25 mouse cellular contexts compared by ENCODE assay signal in the genomic region with DNA sequence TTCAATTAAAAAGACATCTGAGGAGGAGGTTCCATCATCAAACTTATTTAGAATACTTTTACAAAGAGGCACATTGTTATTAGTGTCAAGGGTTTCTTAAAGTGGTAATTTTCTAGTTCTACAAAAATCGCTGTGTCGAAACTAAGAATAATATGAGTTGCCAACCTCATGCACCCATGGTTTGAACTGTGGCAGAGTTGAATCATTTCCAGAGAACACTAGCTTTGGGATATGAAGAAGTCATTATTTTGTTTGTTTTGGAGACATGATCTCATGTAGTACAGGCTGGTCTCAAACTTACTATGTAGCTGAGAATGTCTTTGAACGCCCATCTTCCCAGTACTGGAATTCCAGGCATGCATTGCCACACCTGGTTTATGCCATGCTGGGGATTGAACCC.
DNase-seq lines count a peak whose midpoint lies in the region; ATAC-seq and TF ChIP-seq lines count a peak whose summit lies in the region.
"Had no signal": no experiment of that assay in that cellular context is flagged by ENCODE, and none has a peak within 500 bp of the region (broad histone marks: within the 10 kb centered on the region; RNA-seq: fewer than 3 reads in every experiment).

No protein-coding gene starts in this region.

- no peak overlapping the region for H3K9ac ChIP-seq in liver, adult 2 months (ENCODE audit: low read depth, low read length)
- no peak overlapping the region for H3K9ac ChIP-seq in liver, embryonic 12.5 days
- no peak overlapping the region for H3K9ac ChIP-seq in forebrain, embryonic 15.5 days (replicated peaks)
- H3K9ac ChIP-seq: embryonic facial prominence, embryonic 12.5 days; forebrain, embryonic 12.5 days; forebrain, postnatal 0 days had no signal

- no peaks in the 10 kb centered on the region for H3K4me1 ChIP-seq in liver, adult 2 months (ENCODE audit: control insufficient read depth, insufficient read depth, low read length)
- 0 out of 2 replicates have a peak, but pooled peaks cover 6% of the 10 kb centered on the region for H3K4me1 ChIP-seq in liver, embryonic 12.5 days
- no peaks in the 10 kb centered on the region for H3K4me1 ChIP-seq in forebrain, embryonic 15.5 days
- H3K4me1 ChIP-seq: embryonic facial prominence, embryonic 12.5 days; forebrain, embryonic 12.5 days had no signal

- TF ChIP-seq POLR2A in liver, adult 2 months (IDR thresholded peaks at IDR 0.05; ENCODE audit: extremely low read depth, insufficient read depth, low read length), result no peak

- H3K4me2 ChIP-seq in liver, embryonic 12.5 days, result no peak overlapping the region
- H3K4me2 ChIP-seq in forebrain, embryonic 15.5 days (replicated peaks), result no peak overlapping the region
- H3K4me2 ChIP-seq: embryonic facial prominence, embryonic 12.5 days; forebrain, embryonic 12.5 days had no signal

- no peak for ATAC-seq in liver, embryonic 12.5 days
- no peak for ATAC-seq in forebrain, embryonic 15.5 days (replicated peaks)
- ATAC-seq: activated CD4-positive, CD25-positive, alpha-beta regulatory T cell, adult 4 months; CD4-positive, CD25-positive, alpha-beta regulatory T cell, adult 4 months; forebrain, embryonic 14.5 days; forebrain, postnatal 0 days; Patski had no signal

- H3K27ac ChIP-seq in liver, adult 2 months (replicated peaks; ENCODE audit: insufficient read depth, low read depth, low read length), result no peak overlapping the region
- H3K27ac ChIP-seq in liver, embryonic 12.5 days, result no peak overlapping the region
- H3K27ac ChIP-seq in forebrain, embryonic 15.5 days (replicated peaks), result no peak overlapping the region
- H3K27ac ChIP-seq: embryonic facial prominence, embryonic 10.5 days; embryonic facial prominence, embryonic 12.5 days; forebrain, embryonic 10.5 days; forebrain, embryonic 12.5 days had no signal

- H3K27me3 ChIP-seq in liver, adult 2 months (ENCODE audit: control insufficient read depth, insufficient read depth, low read length), result no peaks in the 10 kb centered on the region
- H3K27me3 ChIP-seq in liver, embryonic 12.5 days (replicated peaks), result no peaks in the 10 kb centered on the region
- no peaks in the 10 kb centered on the region for H3K27me3 ChIP-seq in forebrain, embryonic 15.5 days
- H3K27me3 ChIP-seq: CH12.LX; embryonic facial prominence, embryonic 12.5 days; forebrain, embryonic 12.5 days; Patski had no signal

- no peaks in the 10 kb centered on the region; the same call in 1 of the 2 replicates for H3K79me2 ChIP-seq in liver, adult 2 months (ENCODE audit: control insufficient read depth, insufficient read depth, low read length)

- peak; percentile 57 for DNase-seq in liver, adult 2 months (ENCODE audit: extremely low read depth, low read depth, low spot score)
- DNase-seq in fat pad, adult 2 months (ENCODE audit: extremely low read depth, low read depth, low spot score), result peak; percentile 18
- DNase-seq in kidney, adult 8-10 months, result no peak
- DNase-seq: adrenal gland, adult 2 months; adrenal gland, postnatal 10 days; adrenal gland, postnatal 25 days; B cell, adult 2 months; cerebellum, adult 11-12 months; cerebellum, adult 2 months; cerebellum, adult 9-10 months; cerebellum, postnatal 10 days; cerebellum, postnatal 25 days; forebrain, postnatal 0 days had no signal

- WGBS in liver, adult 2 months, result 68% methylated on average over 3 of the region's 3 CpGs
- WGBS in liver, embryonic 12.5 days (ENCODE audit: insufficient replicate concordance), result 79% methylated on average over 3 of the region's 3 CpGs
- WGBS in forebrain, embryonic 15.5 days, result 80% methylated on average over 3 of the region's 3 CpGs

- H3K4me3 ChIP-seq in liver, adult 2 months (ENCODE audit: insufficient read depth, low read depth, low read length), result no peak overlapping the region
- no peak overlapping the region for H3K4me3 ChIP-seq in liver, embryonic 12.5 days
- no peak overlapping the region for H3K4me3 ChIP-seq in forebrain, embryonic 15.5 days
- H3K4me3 ChIP-seq: embryonic facial prominence, embryonic 10.5 days; embryonic facial prominence, embryonic 12.5 days; forebrain, embryonic 10.5 days; forebrain, embryonic 12.5 days had no signal

- no peaks in the 10 kb centered on the region for H3K9me3 ChIP-seq in liver, embryonic 12.5 days (replicated peaks)
- H3K9me3 ChIP-seq in forebrain, embryonic 15.5 days, result no peaks in the 10 kb centered on the region
- H3K9me3 ChIP-seq: embryonic facial prominence, embryonic 10.5 days; embryonic facial prominence, embryonic 12.5 days; forebrain, embryonic 10.5 days; forebrain, embryonic 12.5 days; G1E had no signal

- H3K36me3 ChIP-seq in liver, adult 2 months (ENCODE audit: control insufficient read depth, insufficient read depth, low read length), result peaks cover 62% of the 10 kb centered on the region
- H3K36me3 ChIP-seq in liver, embryonic 12.5 days, result no peaks in the 10 kb centered on the region; the same call in 1 of the 2 replicates
- 0 out of 2 replicates have a peak, but pooled peaks cover 11% of the 10 kb centered on the region for H3K36me3 ChIP-seq in forebrain, embryonic 15.5 days
- H3K36me3 ChIP-seq: forebrain, embryonic 10.5 days; forebrain, embryonic 12.5 days; G1E had no signal

- TF ChIP-seq CTCF in liver, adult 2 months (IDR thresholded peaks at IDR 0.05; ENCODE audit: low read depth, low read length), result no peak

Comparison
In these comparisons a context has a peak if more than half of its experiments do, and no peak if none do; other contexts are left out.
1. DNase-seq: peak in liver, adult 2 months (single experiment) and fat pad, adult 2 months (single experiment); none in kidney, adult 8-10 months (0 of 2).